Mouse (Mus musculus) heart, adult 2 months (tissue): ENCODE data around the gene Vangl1. TPM values are rescaled to one million over a fixed set of nuclear protein-coding genes. Genes with fewer than 3 reads are reported as not detected.

Experiments used
- DNase-seq, 2 experiments: peaks; one replicate each; pipeline ENCODE4 v3.0.0; 2021
- H3K27ac ChIP-seq: fragments of 200-600 bp; 2 replicates; pipeline ENCODE4 v1.8.1; 2022
- H3K27me3 ChIP-seq: fragments of 200-500 bp; 2 replicates; pipeline ENCODE4 v1.6.1; 2012; ENCODE audit warnings: mild to moderate bottlenecking, low read length, inconsistent platforms, mixed read lengths; ENCODE audit not compliant: control insufficient read depth, insufficient read depth
- H3K36me3 ChIP-seq: fragments of 200-500 bp; 2 replicates; pipeline ENCODE4 v1.6.1; 2012; ENCODE audit warnings: low read length, inconsistent platforms; ENCODE audit not compliant: control insufficient read depth, insufficient read depth
- H3K4me1 ChIP-seq: fragments of 200-500 bp; 2 replicates; pipeline ENCODE4 v1.6.1; 2011; ENCODE audit warnings: low read length; ENCODE audit not compliant: control insufficient read depth, insufficient read depth
- H3K4me3 ChIP-seq: fragments of 200-600 bp; 2 replicates; pipeline ENCODE4 v1.8.1; 2022
- H3K79me2 ChIP-seq: fragments of 200-500 bp; replicated peaks from 2 replicates; pipeline ENCODE4 v1.6.1; 2012; ENCODE audit warnings: mild to moderate bottlenecking, inconsistent platforms, low read length, moderate library complexity, mixed read lengths; ENCODE audit not compliant: control insufficient read depth, insufficient read depth
- H3K9ac ChIP-seq: fragments of 200-500 bp; 2 replicates; pipeline ENCODE4 v1.6.1; 2012; ENCODE audit warnings: low read depth, mild to moderate bottlenecking, control low read depth, inconsistent platforms, low read length, mixed read lengths
- CTCF ChIP-seq: fragments of 200-600 bp; IDR thresholded peaks from 2 replicates; pipeline ENCODE4 v1.8.1; 2022; ENCODE audit warnings: antibody characterized with exemption, mild to moderate bottlenecking, moderate library complexity
- EP300 ChIP-seq: fragments of 200-500 bp; IDR thresholded peaks from 2 replicates; pipeline ENCODE4 v1.6.1; 2011; ENCODE audit warnings: low read depth, low read length, control low read depth; ENCODE audit not compliant: insufficient read depth
- POLR2A ChIP-seq: fragments of 200-500 bp; IDR thresholded peaks from 2 replicates; pipeline ENCODE4 v1.6.1; 2011; ENCODE audit warnings: mild to moderate bottlenecking, low read depth, low read length, control low read depth; ENCODE audit not compliant: insufficient read depth
- WGBS: fragments of 180-500 bp; shearing (Covaris S2); methylation state at CpG from one replicate; pipeline ENCODE4 v1.1.7; 2018; 5-methylcytosine and 5-hydroxymethylcytosine counted together
- intact Hi-C: fragments of 180-260 bp; cut with DNase I; formaldehyde crosslinking; loops from one replicate; pipeline ENCODE4 v1.15.1; 2025
- polyA plus RNA-seq: library from polyadenylated mRNA; depleted of rRNA; stranded (reverse); fragments of >200 nt; gene quantifications from 2 replicates; pipeline ENCODE4 v1.2.3, GENCODE M21; 2012
- total RNA-seq, 2 experiments: library from RNA; stranded (reverse); gene quantifications; 2 replicates each; pipeline ENCODE4 v1.2.3; 2021

The Vangl1 gene
- total and polyA plus RNA-seq, 3 experiments = 9.7 to 15.9 (median 10.6) TPM

DNA sequence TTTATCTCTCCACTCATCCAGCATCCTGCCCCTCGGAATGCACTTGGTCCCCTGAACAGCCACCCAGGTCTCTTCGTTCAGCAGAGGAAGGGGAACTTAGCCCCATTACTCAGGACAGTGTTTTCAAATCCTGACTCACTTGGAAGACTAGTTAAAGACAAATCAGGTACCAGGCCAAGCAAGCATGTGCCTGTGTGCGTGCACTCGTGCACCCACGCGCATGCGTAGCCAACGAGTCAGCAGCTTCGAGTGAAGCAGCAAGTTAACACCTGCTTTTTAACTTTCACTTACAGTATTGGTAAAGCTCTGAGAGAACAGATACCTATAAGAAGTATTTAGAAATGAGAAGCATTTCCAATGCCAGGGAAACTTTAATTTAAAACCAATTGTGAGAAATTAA, 8.3 kb downstream of the Vangl1 start:
- WGBS = 93% methylated on average over 9 of the region's 9 CpGs
- H3K4me3 ChIP-seq = no peak overlapping the region

DNA sequence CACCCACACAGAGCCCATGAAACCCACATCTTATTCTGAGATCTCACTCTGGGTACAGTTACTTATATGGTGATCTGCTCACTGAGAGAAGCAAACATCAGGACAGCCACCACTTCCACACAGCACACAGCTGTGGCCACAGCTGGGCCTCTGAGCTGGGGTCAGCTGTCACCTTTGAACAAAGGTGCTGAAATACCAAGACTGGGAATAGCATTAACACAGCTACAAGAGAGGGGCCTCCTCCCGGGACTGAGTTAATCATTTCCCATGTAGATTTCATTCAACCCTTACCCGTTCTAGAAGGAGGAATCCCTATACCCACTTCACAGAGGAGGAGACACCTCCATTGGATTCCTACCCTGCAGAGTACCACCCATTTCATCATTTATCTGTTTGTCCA, 8.7 kb downstream of the Vangl1 start:
- 53% methylated on average over 2 of the region's 2 CpGs for WGBS
- H3K27me3 ChIP-seq = no peaks in the 10 kb centered on the region
- intact Hi-C loops = loop anchor here (10.0 kb wide), 1 partner anchor 271 kb away; the partner anchor contains the start of gene Slc22a15
- H3K4me3 ChIP-seq = no peak overlapping the region
- no peaks in the 10 kb centered on the region; the same call in none of the 2 replicates for H3K36me3 ChIP-seq
- peaks cover 30% of the 10 kb centered on the region for H3K4me1 ChIP-seq
- TF ChIP-seq POLR2A = no peak
- H3K27ac ChIP-seq = no peak overlapping the region
- H3K9ac ChIP-seq = no peak overlapping the region
- no peak for DNase-seq
- peaks cover 4% of the 10 kb centered on the region for H3K79me2 ChIP-seq

More for the DNA sequence above, 8.3 kb downstream of the Vangl1 start:
- H3K9ac ChIP-seq = no peak overlapping the region
- no peaks in the 10 kb centered on the region; the same call in none of the 2 replicates for H3K36me3 ChIP-seq
- peaks cover 30% of the 10 kb centered on the region for H3K4me1 ChIP-seq
- no peak overlapping the region for H3K27ac ChIP-seq
- intact Hi-C loops = loop anchor here (10.0 kb wide), 1 partner anchor 271 kb away; the partner anchor contains the start of gene Slc22a15
- H3K27me3 ChIP-seq = no peaks in the 10 kb centered on the region
- no peak for TF ChIP-seq POLR2A
- TF ChIP-seq EP300 = no peak
- no peak for TF ChIP-seq CTCF
- H3K79me2 ChIP-seq = peaks cover 4% of the 10 kb centered on the region
- no peak for DNase-seq

DNA sequence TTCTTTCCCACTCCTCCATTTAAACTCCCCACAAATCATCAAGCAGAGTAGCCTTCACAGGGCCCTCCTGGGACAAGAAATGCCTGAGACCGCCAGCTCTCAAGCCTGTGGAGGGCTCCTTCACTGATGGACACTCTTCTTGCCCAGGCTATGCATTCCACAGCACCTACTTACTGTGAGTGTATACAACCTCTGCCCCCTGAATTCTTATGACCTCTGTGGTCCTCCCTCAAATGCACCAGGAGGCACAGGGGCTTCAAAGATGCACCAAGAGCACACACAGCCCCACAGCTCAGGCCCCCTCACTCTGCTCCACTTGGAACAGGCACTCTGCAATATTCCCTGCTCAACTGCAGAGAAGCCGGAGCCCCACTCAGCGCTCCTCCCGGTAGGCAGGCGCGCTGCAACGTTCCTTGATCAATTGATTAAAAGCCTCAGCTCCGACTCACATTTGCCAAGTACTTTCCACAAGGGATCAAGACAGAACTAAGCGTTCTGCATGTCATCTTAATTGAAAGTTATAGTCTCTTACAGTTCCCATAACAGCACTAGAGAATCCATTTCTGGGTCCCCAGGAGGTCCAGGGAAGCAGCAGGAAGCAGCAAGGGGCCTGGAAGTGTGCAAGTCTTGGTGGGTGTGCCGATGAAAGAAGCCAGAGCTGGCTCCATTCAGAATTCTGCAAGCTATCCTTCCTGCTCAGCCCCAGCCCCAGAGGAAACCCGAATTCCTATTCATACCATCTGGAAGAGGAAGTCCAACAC, 10.0 kb downstream of the Vangl1 start:
- Histone ChIP-seq H3K79me2 (peaks cover 3% of the 10 kb centered on the region), H3K4me1 (peaks cover 26% of the 10 kb centered on the region), H3K36me3 (no peaks in the 10 kb centered on the region; the same call in none of the 2 replicates), H3K27me3 (no peaks in the 10 kb centered on the region), H3K27ac (peak overlapping the region; percentile 28; the same call in 1 of the 2 replicates), H3K4me3 (no peak overlapping the region), H3K9ac (no peak overlapping the region)
- peak in 1 of 2 experiments; percentile 20 for DNase-seq
- intact Hi-C loops = loop anchor here (10.0 kb wide), 1 partner anchor 270 kb away; the partner anchor contains the start of gene Slc22a15
- TF ChIP-seq CTCF = no peak
- no peak for TF ChIP-seq EP300
- TF ChIP-seq POLR2A = no peak
- 29% methylated on average over 11 of the region's 11 CpGs for WGBS

DNA sequence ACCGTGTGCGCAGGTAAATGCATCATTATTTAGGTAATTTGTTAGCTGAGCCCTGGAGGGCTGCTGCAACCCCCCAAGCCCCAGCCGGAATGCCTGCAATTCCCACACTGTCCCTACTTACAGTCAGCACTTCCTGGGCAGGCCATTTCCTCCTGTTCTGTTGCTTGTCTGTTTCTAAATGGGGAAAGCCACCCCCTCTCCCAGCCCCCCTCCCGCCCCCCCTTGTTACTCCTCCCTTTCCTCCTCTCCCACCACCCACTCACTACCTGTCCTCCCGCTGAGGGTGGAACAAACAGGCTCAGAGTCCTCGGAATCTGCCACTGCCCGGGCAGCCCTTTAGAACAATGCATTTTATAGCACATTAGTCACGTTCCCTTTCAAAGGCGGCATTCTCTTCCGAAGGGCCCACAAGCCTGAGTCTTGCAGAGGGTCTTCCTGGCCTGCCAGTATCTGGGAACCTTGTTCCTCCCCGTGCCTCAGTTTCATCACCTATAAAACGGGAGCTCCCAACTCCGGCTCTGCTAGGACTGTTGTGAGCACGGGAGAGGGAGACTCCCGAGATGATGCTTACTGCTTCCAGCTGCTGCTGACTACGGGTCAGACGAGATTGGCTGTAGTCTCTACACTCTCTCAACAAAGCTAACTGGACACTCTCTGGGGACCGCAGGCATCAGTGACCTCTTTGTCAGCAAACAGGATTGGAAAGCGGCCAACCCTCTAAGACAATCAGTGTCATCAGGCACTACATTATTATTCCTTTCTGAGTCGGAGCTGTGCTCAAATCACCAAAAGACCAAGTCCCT, 10.8 kb downstream of the Vangl1 start:
- Histone ChIP-seq H3K79me2 (0 out of 2 replicates have a peak, but pooled peaks cover 2% of the 10 kb centered on the region), H3K4me1 (peaks cover 24% of the 10 kb centered on the region), H3K36me3 (peaks cover 4% of the 10 kb centered on the region), H3K27ac (peak overlapping the region; percentile 7; the same call in 1 of the 2 replicates), H3K9ac (no peak overlapping the region), H3K4me3 (no peak overlapping the region), H3K27me3 (no peaks in the 10 kb centered on the region)
- WGBS = 27% methylated on average over 19 of the region's 20 CpGs
- intact Hi-C loops = loop anchor here (10.0 kb wide), 1 partner anchor 269 kb away; the partner anchor contains the start of gene Slc22a15
- DNase-seq = peak in 1 of 2 experiments; percentile 37
- TF ChIP-seq EP300 (no peak), POLR2A (no peak), CTCF (no peak)

DNA sequence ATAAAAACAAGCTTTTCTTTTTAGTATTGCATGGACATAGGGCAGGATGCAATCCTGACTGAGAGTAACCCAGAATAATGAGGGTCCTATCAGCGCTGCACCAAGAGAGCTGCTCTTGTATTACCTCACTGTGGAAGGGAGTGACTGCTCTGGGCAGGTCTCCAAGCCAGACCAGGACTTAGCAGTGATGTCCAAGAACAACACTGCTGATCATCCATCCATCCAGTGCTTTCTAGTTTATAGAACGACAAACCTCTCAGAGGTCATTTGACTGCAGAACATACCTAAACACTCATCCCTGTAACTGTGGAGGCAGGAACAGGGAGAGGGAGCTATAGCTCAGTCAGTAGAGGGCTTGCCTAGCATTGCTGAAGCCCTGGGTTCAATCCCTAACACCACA, 11.9 kb downstream of the Vangl1 start:
- TF ChIP-seq CTCF = no peak
- TF ChIP-seq POLR2A = no peak
- no peak for TF ChIP-seq EP300
- H3K4me3 ChIP-seq = no peak overlapping the region
- H3K9ac ChIP-seq = no peak overlapping the region
- intact Hi-C loops = loop anchor here (10.0 kb wide), 1 partner anchor 268 kb away; the partner anchor contains the start of gene Slc22a15
- WGBS = 12% methylated on average over 2 of the region's 2 CpGs
- H3K27me3 ChIP-seq = no peaks in the 10 kb centered on the region
- 0 out of 2 replicates have a peak, but pooled peaks cover 2% of the 10 kb centered on the region for H3K79me2 ChIP-seq
- H3K36me3 ChIP-seq = peaks cover 6% of the 10 kb centered on the region
- DNase-seq = peak in 1 of 2 experiments; percentile 56
- H3K27ac ChIP-seq = no peak overlapping the region; the same call in 1 of the 2 replicates
- peaks cover 23% of the 10 kb centered on the region for H3K4me1 ChIP-seq
